Mouse (Mus musculus) ovary, adult 18-20 months (tissue): Measurements from ENCODE around the gene Notch4.

ENCODE experiments used
- DNase-seq: peaks from one replicate; pipeline ENCODE4 v3.0.0; 2022; ENCODE audit warnings: low spot score, mixed read lengths

Gene Notch4

DNA sequence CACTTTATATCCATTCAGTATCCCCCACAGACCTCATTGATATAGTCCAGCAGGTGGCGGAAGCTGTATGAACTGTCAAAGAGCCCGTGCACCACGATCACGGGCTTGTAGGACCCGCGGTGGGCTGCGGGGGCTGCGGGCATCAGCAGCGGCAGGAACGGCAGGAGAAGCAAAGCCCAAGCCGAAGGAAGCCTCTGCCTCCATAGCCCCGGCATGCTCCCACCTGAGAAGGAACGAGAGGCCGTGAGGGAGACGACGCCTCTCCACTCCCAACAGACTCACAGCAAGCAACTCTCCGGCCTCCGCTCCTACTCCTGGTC is 62.7 kb downstream of the Notch4 start:
- no peak for DNase-seq

DNA sequence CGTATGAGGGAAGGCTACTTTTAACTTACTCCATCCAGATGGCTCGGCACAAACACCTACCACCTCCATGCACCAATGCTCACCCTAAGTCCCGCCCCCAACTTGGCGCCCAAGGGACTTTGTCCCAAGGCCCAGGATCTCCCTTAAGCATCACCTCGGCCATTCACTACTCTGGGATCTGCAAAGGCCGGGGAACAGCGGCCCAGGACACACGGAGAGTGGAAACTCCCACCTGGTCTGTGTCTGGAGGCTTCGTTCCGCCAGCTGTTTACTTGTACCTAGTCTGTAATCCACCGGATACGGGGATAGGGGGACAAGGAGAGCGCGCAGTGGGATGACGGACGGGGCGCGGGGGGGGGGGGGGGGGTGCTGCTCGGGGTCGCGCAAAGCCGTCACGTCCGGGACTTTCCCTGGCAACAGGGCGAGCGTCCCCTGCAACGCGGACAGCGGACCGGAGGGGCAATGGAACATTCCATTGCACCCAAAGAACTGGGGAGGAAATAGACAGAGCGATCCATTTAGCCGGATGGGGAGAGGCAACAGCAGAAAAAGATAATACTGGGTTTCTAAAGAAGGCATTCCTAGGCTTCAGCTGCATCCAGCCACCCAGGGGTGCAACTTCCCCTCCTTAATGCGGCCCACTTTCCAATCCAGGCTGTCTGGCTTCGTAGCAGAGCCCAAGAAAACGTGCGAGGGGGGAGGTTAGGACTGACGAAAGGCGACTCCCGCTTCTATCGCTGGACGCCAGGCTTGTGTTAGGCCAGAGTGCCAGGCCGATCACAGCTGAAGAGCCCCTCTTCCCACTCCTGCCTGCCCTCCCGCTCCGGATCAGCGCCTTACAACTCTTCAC is 63.2 kb downstream of the Notch4 start:
- DNase-seq: peak; percentile 84

DNA sequence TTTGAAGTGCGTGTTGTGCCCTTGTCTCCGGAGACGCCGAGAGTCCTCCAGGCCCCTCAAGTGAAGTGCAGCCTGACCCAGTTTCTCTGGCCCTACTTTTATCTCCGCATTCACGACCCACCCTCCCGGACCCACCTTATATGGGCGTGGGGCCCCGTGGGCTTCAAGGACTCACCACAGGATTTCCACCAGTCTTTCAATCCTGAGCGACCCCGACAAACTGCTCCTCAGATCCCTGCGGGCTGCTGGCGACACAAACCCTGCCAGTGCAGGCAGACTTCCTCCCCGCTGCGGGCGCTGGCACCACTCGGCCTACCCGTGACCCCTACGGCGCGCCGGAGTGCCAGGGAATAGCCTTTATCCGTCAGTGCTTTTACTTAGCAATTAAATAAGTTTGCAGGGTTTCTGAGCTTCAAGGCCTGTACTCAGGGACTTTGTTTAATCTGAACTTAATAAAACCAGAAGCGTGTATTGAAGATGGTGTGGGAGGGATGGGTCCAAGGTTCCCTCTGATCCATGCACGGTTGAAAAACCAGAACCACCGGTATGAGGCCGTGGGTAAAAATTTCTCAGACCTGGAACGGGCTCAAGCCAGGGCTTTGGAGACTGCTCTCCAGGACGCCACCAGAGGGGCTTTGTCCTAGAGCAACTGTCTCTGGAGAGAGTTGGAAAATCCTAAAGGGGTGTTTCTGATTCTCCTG is 64.0 kb downstream of the Notch4 start, which contains the start of gene Ppt2:
TSS of gene Ppt2 (minus strand) at position 568 of the 701 bp plus-strand sequence.
- DNase-seq: no peak

DNA sequence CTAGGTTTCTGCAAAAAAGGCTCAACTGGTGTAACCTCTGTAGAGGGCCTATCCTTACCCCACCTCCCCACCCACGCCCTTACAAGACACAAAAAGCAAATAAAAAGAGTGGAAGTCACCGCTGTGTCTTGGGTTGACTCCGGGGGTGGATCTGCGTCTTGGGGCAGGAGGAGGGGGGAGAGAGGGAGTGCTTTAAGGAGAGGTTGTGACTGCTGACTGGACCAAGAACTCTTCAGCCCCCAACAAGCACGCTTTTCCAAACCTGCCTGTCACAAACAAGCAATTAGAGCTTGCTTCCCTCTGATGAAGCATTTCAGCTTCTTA is 64.5 kb downstream of the Notch4 start:
- no peak for DNase-seq

DNA sequence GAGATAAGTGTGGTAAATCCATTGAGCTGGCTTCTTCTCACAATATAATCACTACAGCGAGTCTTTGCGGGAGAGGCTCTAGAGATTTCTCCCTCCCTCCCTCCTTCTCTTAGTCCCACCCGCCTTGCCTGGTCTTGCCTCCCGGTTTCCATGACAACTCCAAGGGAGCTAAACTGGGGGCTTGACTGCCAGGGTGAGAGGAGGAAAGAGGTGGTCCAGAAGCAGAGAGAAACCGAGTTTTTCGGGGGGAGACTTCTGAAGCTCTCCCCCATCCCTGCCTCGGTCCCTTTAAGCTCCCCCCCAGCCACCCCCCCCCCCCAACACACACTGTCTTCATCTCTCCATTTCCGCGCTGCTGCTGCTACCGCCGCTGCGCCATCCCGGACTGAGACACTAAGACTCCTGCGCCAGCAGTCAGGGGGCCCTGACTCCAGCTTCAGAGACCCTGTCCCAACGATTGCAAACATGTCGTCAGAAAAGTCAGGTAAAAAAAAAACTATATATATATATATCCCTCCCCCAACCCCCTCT is 65.2 kb downstream of the Notch4 start, which contains the start of gene Prrt1:
TSS of gene Prrt1 (plus strand) at position 313 of the 531 bp plus-strand sequence.
- DNase-seq: no peak

DNA sequence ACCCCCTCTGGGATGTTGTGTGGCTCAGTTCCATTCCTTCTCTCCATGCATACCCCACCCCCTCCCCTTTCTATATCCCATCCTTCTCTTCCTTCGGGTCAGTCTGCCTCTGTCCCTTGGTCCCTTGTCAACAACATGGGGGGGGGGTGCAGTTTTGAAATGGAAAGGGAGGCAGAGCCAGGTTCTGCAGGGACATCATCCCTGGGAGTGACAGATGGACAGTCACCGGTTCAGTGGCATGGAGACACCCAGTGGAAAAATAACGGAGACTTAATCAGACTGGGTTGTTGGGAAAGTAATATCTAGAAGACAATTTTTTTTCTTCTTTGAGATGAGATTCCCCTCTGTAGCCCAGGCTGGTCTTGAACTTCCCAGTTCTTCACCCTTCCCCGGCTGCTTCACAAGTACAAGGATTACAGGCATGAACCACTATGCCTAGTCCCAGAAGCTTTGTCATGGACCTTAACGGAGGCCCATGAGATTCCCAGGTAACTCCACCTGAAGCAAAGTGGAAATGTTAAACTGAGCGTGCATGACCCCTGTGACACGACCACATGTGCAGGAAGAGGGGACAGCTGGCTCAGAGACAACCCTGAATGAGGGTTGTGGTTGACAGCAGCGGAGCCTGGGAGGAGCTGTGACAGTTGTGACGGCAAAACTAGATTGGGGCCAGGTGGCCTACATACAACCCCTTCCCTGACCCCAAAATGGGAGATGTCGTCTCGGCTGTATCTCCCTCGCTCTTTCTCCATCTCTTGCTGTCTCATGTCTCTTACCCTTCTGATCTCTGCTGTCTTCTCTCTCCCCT is 65.9 kb downstream of the Notch4 start:
- no peak for DNase-seq

DNA sequence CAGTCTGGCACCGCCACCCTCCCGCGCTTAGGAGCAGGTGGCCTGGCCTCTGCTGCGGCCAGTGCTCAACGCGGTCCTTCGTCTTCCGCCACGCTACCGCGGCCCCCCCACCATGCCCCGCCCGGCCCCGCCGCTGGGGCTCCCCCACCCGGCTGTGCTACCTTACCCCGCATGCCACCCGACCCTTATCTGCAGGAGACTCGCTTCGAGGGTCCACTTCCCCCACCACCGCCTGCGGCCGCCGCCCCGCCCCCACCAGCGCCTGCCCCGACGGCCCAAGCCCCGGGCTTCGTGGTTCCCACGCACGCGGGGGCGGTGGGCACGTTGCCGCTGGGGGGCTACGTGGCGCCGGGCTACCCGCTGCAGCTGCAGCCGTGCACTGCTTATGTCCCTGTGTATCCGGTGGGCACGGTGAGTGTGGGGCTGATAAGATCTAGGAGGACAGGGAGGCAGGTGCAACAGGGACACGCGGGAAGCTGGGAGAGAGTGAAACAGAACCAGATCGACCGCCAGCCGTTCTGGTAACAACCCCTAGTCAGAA is 66.8 kb downstream of the Notch4 start:
- no peak for DNase-seq

DNA sequence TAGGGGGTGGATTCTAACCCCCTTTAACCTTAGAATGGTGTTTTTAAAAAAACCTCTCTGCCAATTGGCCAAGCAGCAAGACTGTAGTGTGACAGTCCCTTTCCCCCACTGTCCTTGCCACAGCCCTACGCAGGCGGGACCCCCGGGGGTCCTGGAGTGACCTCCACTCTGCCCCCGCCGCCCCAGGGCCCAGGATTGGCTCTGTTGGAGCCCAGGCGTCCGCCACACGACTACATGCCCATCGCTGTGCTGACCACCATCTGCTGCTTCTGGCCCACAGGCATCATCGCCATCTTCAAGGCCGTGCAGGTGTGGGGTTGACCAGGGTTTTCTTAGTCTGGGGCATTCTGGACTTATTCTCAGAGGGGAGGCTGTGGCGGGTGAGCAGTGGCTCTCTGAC is 67.6 kb downstream of the Notch4 start:
- no peak for DNase-seq

DNA sequence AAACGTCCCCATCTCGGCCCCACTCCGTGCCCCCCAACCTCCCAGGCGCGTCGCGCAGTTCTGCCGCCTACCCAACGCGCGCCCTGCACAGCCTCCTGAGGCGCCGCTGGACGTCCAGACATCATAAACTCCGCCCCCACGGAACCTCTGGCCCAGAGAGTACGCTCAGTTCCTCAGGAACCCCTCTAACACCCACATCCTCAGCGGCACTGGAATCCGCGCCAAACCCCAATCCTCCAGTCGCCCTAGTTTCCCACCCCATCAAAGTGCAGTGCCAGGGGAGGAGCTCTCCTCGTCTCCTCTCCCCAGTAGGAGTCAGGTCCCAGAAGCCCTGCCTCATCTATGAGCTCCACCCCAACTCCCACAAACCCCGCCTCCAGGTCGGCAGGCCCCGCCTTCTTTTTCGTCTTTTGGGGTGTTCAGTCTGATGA is 68.2 kb downstream of the Notch4 start:
- peak; percentile 77 for DNase-seq

DNA sequence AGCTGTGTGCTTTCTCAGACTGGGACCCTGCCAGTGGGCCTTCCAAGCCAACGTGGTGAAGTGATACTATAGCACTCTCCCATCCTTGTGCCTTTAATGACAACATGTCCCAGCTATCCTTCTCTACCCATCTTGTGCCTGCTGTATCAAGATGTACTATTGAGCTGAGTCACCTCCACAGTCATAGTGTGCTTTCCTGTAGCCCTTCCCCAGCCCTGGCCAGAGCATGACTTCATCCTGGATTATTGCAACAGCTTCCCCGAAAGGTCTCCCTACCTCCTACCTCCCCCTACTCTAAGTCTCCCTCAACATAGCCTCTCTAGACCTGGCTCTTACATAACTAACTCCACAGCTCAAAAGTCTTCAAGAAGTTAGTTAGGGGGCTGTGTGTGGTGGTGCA is 71.6 kb downstream of the Notch4 start:
- DNase-seq: no peak

DNA sequence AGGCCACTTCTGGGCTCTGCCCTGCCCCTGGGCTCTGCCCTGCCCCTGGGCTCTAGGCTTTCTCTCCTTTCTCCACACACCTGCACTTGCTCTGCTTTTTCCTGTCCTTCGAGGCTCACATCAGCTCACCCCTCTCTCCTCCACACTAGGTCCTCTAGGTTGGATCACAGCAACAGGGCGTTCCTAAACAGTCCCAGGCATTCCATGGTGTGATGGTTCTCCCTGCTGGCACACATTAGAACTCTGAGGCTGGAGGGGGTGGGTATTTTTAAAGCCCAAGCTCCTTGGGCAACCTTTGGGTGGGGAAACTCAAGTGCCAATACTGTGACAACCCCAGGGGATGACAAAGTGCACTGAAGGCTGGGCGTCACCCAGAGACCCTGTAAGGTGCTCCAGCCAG is 73.4 kb downstream of the Notch4 start:
- no peak for DNase-seq
